Mouse (Mus musculus) kidney, adult 2 months (tissue): ENCODE results near the gene Galnt14. TPM values are rescaled to one million over a fixed set of nuclear protein-coding genes. Genes with fewer than 3 reads are reported as not detected.
A peak's percentile ranks its signal among the peaks of the same experiment; 100 is the strongest.

ENCODE experiments used
- DNase-seq: peaks from one replicate; pipeline ENCODE4 v3.0.0; 2021
- H3K27ac ChIP-seq: fragments of 200-500 bp; 2 replicates; pipeline ENCODE4 v1.5.1; 2012; ENCODE audit warnings: low read depth, low read length, control low read depth, inconsistent platforms; ENCODE audit not compliant: insufficient read depth
- H3K27me3 ChIP-seq: fragments of 200-500 bp; replicated peaks from 2 replicates; pipeline ENCODE4 v1.6.1; 2012; ENCODE audit warnings: mild to moderate bottlenecking, moderate library complexity, low read length, inconsistent platforms; ENCODE audit not compliant: control insufficient read depth, insufficient read depth
- H3K36me3 ChIP-seq: fragments of 200-500 bp; 2 replicates; pipeline ENCODE4 v1.6.1; 2012; ENCODE audit warnings: mild to moderate bottlenecking, moderate library complexity, low read length, inconsistent platforms; ENCODE audit not compliant: control insufficient read depth, insufficient read depth
- H3K4me1 ChIP-seq: fragments of 200-500 bp; 2 replicates; pipeline ENCODE4 v1.6.1; 2011; ENCODE audit warnings: low read length; ENCODE audit not compliant: control insufficient read depth, insufficient read depth
- H3K4me3 ChIP-seq: fragments of 200-500 bp; 2 replicates; pipeline ENCODE4 v1.5.1; 2011; ENCODE audit warnings: mild to moderate bottlenecking, low read depth, low read length, control low read depth; ENCODE audit not compliant: insufficient read depth
- CTCF ChIP-seq: fragments of 200-500 bp; conservative IDR thresholded peaks from 2 replicates; pipeline ENCODE4 v1.5.1; 2011; ENCODE audit warnings: low read depth, mild to moderate bottlenecking, control low read depth, low read length, moderate library complexity, mixed read lengths; ENCODE audit not compliant: insufficient read depth, insufficient read length
- POLR2A ChIP-seq: fragments of 200-500 bp; IDR thresholded peaks from one replicate; pipeline ENCODE4 v1.6.1; 2011; ENCODE audit warnings: low read depth, low read length, control low read depth
- WGBS: fragments of 180-500 bp; shearing (Covaris S2); methylation state at CpG from one replicate; pipeline ENCODE4 v1.1.7; 2018; 5-methylcytosine and 5-hydroxymethylcytosine counted together
- polyA plus RNA-seq: library from polyadenylated mRNA; depleted of rRNA; stranded (reverse); fragments of >200 nt; gene quantifications from 2 replicates; pipeline ENCODE4 v1.2.3, GENCODE M21; 2012

Galnt14 gene
- polyA plus RNA-seq, 1 experiment, result 43.7 TPM

DNA sequence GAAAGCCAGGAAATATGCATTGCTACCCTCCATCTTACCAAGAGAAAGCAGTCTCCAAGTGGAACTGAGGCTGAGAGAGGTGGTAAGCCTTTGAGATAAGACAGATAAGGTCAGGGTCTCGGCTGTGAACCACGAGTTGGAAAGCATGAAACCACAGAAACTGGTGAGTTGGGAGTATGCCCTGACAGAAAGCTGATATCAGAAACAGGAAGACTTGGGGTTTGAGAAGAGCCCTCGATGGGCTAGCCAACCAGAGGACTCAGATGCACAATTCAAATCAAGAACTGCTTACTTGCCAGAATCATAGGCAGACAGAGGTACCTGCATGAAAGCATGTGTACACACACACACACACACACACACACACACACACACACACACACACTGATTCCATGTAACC lies 47.0 kb downstream of the Galnt14 start:
- Histone ChIP-seq H3K27ac (no peak overlapping the region), H3K4me1 (no peaks in the 10 kb centered on the region), H3K36me3 (no peaks in the 10 kb centered on the region), H3K4me3 (no peak overlapping the region), H3K27me3 (no peaks in the 10 kb centered on the region)
- TF ChIP-seq POLR2A (no peak), CTCF (no peak)
- WGBS, result 72% methylated on average over 3 of the region's 3 CpGs
- DNase-seq, result no peak

DNA sequence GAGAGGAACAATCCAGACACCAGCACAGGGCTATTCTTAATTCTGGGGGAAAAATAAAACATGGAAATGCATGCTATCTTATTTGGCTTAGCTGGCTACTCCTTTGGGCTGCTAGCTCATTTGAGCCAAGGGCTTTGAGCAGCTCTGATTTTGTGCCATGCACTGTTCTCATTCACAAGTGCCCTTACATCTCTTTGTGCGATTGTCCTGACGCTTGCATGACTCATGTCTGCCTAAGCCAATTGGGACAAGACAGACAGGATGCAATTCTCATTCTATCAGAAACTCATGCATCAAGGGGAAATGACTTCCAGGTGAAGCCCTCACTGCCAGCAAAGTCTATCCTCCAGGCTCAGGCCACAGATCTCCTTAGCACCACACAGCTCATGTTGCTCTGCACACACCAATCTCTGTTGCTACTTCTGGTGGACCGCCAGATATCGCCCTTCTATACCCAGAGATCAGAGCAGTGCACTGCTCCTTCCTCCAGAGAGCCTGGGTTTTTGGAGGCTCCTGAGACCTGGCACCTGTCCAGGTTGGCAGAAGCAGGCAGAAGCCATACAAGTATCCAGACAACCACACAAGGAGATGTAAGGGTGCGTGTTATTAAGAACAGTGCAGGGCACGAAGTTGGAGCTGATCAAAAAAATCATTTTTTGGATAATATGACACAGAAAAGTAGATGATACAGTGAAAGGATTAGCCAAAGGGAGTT lies 51.4 kb downstream of the Galnt14 start:
- TF ChIP-seq CTCF, result no peak
- TF ChIP-seq POLR2A, result no peak
- Histone ChIP-seq H3K27me3 (no peaks in the 10 kb centered on the region), H3K4me1 (no peaks in the 10 kb centered on the region), H3K27ac (no peak overlapping the region), H3K36me3 (no peaks in the 10 kb centered on the region), H3K4me3 (no peak overlapping the region)
- WGBS, result 87% methylated on average over 6 of the region's 6 CpGs
- DNase-seq, result no peak

DNA sequence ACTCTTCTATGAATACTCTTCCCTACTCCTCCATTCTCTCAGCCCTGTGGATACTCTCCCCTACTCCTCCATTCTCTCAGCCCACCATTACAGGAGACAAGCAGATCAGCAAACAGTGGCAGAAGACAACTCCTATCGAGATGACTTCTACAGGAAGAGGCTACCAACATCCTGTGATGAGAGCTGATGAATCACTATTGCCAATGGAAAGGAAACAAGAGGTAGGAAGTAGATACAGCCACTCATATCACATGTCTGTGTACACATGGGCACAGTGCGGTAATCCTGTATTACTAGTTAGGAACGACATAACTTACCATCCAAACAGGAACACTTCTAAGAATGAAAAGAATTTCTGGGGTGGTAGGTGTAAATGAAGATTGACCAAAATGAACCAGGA lies 53.9 kb downstream of the Galnt14 start:
- WGBS, result 81% methylated on average over 3 of the region's 3 CpGs
- Histone ChIP-seq H3K4me3 (no peak overlapping the region), H3K4me1 (no peaks in the 10 kb centered on the region), H3K27me3 (no peaks in the 10 kb centered on the region), H3K27ac (no peak overlapping the region), H3K36me3 (no peaks in the 10 kb centered on the region)
- DNase-seq, result no peak
- no peak for TF ChIP-seq CTCF
- no peak for TF ChIP-seq POLR2A

DNA sequence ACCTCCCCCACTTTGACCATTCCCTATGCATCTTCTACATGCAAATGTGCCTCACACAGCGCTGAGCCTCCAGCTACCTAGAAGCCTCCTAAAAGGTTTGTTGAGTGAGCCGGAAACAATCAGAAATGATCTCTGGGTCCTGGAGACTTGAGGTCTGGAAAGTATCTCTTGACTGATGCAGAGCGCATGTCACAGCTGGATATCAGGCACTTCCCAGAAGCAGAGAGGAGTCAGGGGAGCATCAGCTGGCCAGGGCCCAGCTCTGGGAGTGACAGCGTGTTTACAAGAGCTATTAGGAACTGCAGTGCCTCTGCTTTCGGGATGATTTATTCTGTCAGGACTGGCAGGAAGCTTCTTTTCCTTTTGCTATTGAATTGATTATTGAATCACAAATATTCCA lies 56.0 kb downstream of the Galnt14 start:
- 75% methylated on average over 5 of the region's 5 CpGs for WGBS

DNA sequence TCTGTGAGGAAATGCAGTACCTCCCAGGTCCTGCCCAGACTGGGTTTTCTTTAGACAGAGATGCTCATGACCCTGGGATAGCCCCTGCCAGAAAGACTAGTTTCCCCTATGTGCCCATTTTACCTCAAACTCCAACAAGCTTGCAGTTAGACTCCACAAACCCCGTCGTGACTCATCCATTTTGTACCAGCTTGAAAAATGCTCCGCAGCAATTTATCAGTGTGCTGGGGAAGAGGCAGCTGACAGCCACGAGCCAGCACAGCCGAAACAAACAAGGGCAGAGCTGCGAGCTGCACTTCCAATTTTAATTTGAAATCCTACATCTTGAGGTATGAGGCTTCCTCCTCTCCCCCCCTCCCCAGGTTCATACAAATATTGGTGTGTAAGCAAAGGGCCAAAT lies 60.9 kb downstream of the Galnt14 start:
- WGBS, result 77% methylated on average over 6 of the region's 6 CpGs
- no peak for DNase-seq

More for the DNA sequence above, 56.0 kb downstream of the Galnt14 start:
- Histone ChIP-seq H3K36me3 (no peaks in the 10 kb centered on the region), H3K27me3 (no peaks in the 10 kb centered on the region), H3K27ac (no peak overlapping the region), H3K4me1 (no peaks in the 10 kb centered on the region), H3K4me3 (no peak overlapping the region)
- DNase-seq, result no peak
- TF ChIP-seq POLR2A (no peak), CTCF (no peak)

DNA sequence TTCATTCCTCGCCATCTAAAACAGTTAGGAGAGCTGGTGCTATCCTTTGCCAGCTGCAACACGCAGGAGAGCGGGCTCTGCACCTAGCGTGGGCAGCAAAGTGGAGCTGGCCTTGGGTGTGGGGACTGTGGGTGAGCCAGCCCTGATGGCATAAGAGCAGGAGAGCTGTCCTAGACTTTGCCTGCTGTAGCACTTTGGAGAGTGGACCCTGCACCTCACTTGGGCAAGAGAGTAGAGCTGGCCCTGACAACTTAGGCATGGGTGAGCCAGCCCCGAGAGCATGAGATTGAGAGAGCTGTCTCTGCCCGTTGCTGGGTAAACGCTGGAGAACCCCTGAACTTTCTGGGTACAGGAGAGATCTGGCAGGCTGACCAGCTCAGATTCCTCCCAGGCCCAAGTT lies 68.6 kb downstream of the Galnt14 start:
- TF ChIP-seq POLR2A, result no peak
- no peak for TF ChIP-seq CTCF
- Histone ChIP-seq H3K4me1 (peaks cover 29% of the 10 kb centered on the region), H3K4me3 (no peak overlapping the region), H3K36me3 (no peaks in the 10 kb centered on the region), H3K27me3 (no peaks in the 10 kb centered on the region), H3K27ac (no peak overlapping the region)
- DNase-seq, result peak; percentile 63
- WGBS, result 72% methylated on average over 7 of the region's 7 CpGs

More for the DNA sequence above, 60.9 kb downstream of the Galnt14 start:
- H3K4me1 ChIP-seq, result no peaks in the 10 kb centered on the region; the same call in 1 of the 2 replicates
- H3K4me3 ChIP-seq, result no peak overlapping the region
- no peak overlapping the region for H3K27ac ChIP-seq
- no peaks in the 10 kb centered on the region for H3K27me3 ChIP-seq
- H3K36me3 ChIP-seq, result no peaks in the 10 kb centered on the region
- TF ChIP-seq POLR2A (no peak), CTCF (no peak)

DNA sequence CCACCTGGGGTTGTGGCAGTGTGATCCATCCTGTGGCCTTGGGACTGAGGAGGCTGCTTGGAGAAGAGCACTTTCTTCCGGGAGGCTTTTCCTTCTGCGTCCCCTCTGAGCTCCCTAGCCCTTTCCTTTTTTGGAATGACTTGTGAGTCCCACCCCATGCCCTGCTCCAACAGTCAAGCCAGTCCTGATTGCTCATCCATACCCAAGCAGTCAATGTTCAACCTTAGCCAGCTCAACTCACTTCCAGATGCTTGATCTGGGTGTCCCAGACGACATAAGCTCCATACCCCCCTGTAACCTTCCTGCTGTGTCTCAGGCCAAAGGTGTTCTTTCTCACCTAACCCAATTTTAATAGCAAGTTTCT lies 70.2 kb downstream of the Galnt14 start:
- H3K4me1 ChIP-seq, result peaks cover 29% of the 10 kb centered on the region
- no peaks in the 10 kb centered on the region for H3K27me3 ChIP-seq
- H3K27ac ChIP-seq, result peak overlapping the region; percentile 44
- no peaks in the 10 kb centered on the region for H3K36me3 ChIP-seq
- WGBS, result 29% methylated on average over 3 of the region's 3 CpGs
- no peak for TF ChIP-seq POLR2A
- TF ChIP-seq CTCF, result no peak
- DNase-seq, result peak; percentile 78
- peak overlapping the region; percentile 11 for H3K4me3 ChIP-seq
